Mouse (Mus musculus) lung, postnatal 0 days (tissue): ENCODE data around the gene Ifng.

Experiments
- CTCF ChIP-seq: IDR thresholded peaks from 2 replicates; pipeline ENCODE4 v1.5.1; 2016; ENCODE audit warnings: antibody characterized with exemption, mild to moderate bottlenecking
- EP300 ChIP-seq: IDR thresholded peaks from 2 replicates; pipeline ENCODE4 v1.6.1; 2016; ENCODE audit warnings: antibody characterized with exemption, mild to moderate bottlenecking, control low read depth

- TF ChIP-seq CTCF (no peak), EP300 (no peak)
Measured at GRCm38 (mm10) chr10:118476696-118477095, 35.9 kb downstream of the Ifng start.
